In genomic region chr17:78400130-78400840, GRCm38 (mm10) we compare ENCODE assay signal across 9 mouse cellular contexts. TPM values are rescaled to one million over a fixed set of nuclear protein-coding genes. Genes with fewer than 3 reads are reported as not detected.
DNase-seq lines count a peak whose midpoint lies in the region; ATAC-seq lines count a peak whose summit lies in the region.
"Had no signal": no experiment of that assay in that cellular context is flagged by ENCODE, and none has a peak within 500 bp of the region (broad histone marks: within the 10 kb centered on the region; RNA-seq: fewer than 3 reads in every experiment).

No protein-coding gene starts in this region.

- no peak for DNase-seq in kidney, postnatal 10 days
- DNase-seq in natural killer cell, adult 2 months (ENCODE audit: low spot score in 2 of 2): peak; percentile 7 to 16
- no peak for DNase-seq in hindbrain, embryonic 11.5 days (ENCODE audit: low spot score)
- DNase-seq in gastrocnemius, postnatal 36 days: no peak
- DNase-seq in urinary bladder, adult 2 months (ENCODE audit: low spot score): no peak

- no peak overlapping the region for H3K9ac ChIP-seq in kidney, embryonic 15.5 days
- H3K9ac ChIP-seq in hindbrain, embryonic 11.5 days (ENCODE audit: low read depth, low read length): no peak overlapping the region
- H3K9ac ChIP-seq: hindbrain, embryonic 15.5 days had no signal

- H3K4me2 ChIP-seq in kidney, embryonic 15.5 days: no peak overlapping the region
- H3K4me2 ChIP-seq in hindbrain, embryonic 11.5 days (replicated peaks; ENCODE audit: low read depth, low read length): no peak overlapping the region
- H3K4me2 ChIP-seq: hindbrain, embryonic 15.5 days had no signal

- H3K27ac ChIP-seq in kidney, embryonic 15.5 days: peak overlapping the region; percentile 22; the same call in 1 of the 2 replicates
- H3K27ac ChIP-seq in hindbrain, embryonic 11.5 days (ENCODE audit: low read depth, low read length): no peak overlapping the region
- H3K27ac ChIP-seq: hindbrain, embryonic 15.5 days had no signal

- intact Hi-C loops in gastrocnemius, postnatal 36 days (cut with DNase I): no loop called here

- H3K4me3 ChIP-seq in kidney, embryonic 15.5 days (replicated peaks): no peak overlapping the region
- no peak overlapping the region for H3K4me3 ChIP-seq in hindbrain, embryonic 11.5 days (ENCODE audit: low read depth, low read length)
- H3K4me3 ChIP-seq: hindbrain, embryonic 15.5 days had no signal

- WGBS in kidney, embryonic 15.5 days: 76% methylated on average over 12 of the region's 12 CpGs
- 84% methylated on average over 12 of the region's 12 CpGs for WGBS in hindbrain, embryonic 11.5 days

- ATAC-seq in kidney, embryonic 15.5 days (replicated peaks; ENCODE audit: low FRiP score): peak; percentile 55; the same call in 1 of the 2 replicates
- ATAC-seq in CD4-positive, CD25-positive, alpha-beta regulatory T cell, adult 4 months: peak; percentile 85
- peak; percentile 91 for ATAC-seq in erythroid progenitor cell, adult 5-6 weeks (replicated peaks; ENCODE audit: low FRiP score, poor library complexity, severe bottlenecking)
- no peak for ATAC-seq in hindbrain, embryonic 11.5 days (ENCODE audit: low FRiP score)

- no peaks in the 10 kb centered on the region for H3K9me3 ChIP-seq in kidney, embryonic 15.5 days (replicated peaks)
- no peaks in the 10 kb centered on the region for H3K9me3 ChIP-seq in hindbrain, embryonic 11.5 days (ENCODE audit: control insufficient read depth, low read length)
- H3K9me3 ChIP-seq: hindbrain, embryonic 15.5 days had no signal

- no peaks in the 10 kb centered on the region for H3K27me3 ChIP-seq in kidney, embryonic 15.5 days
- no peaks in the 10 kb centered on the region for H3K27me3 ChIP-seq in hindbrain, embryonic 11.5 days (ENCODE audit: control insufficient read depth, insufficient read depth, low read length)
- H3K27me3 ChIP-seq: hindbrain, embryonic 15.5 days had no signal

- H3K36me3 ChIP-seq in kidney, embryonic 15.5 days: peaks cover 49% of the 10 kb centered on the region
- H3K36me3 ChIP-seq in hindbrain, embryonic 11.5 days (ENCODE audit: control insufficient read depth, insufficient read depth, low read length): no peaks in the 10 kb centered on the region

- H3K4me1 ChIP-seq in kidney, embryonic 15.5 days: peaks cover 8% of the 10 kb centered on the region
- no peaks in the 10 kb centered on the region for H3K4me1 ChIP-seq in hindbrain, embryonic 11.5 days (replicated peaks; ENCODE audit: control insufficient read depth, insufficient read depth, low read length)
- H3K4me1 ChIP-seq: hindbrain, embryonic 15.5 days had no signal

RNA-seq across cellular contexts. Expression of gene Fez2, which starts 17.7 kb away (rescaled TPM):
- polyA plus RNA-seq in kidney, embryonic 15.5 days (2015; fragmentation: Nextera tagmentation; extraction: Ambion mirVana): 39.8 and 40.2 TPM in 2 replicates
- polyA plus RNA-seq in CD4-positive, CD25-positive, alpha-beta regulatory T cell, adult 4 months (2017; shearing (Covaris generic)): 10 to 100 TPM; 11.9 to 14.3 TPM
- 5.9 and 14.8 TPM in 2 replicates for total RNA-seq in erythroid progenitor cell, adult 5-6 weeks (2015; ENCODE audit: low replicate concordance)
- total RNA-seq in erythroid progenitor cell, adult 5-6 weeks (2017; ENCODE audit: low replicate concordance): 9.6 and 10.7 TPM in 2 replicates
- 52.4 and 56.1 TPM in 2 replicates for polyA plus RNA-seq in hindbrain, embryonic 11.5 days (2014; fragmentation: Nextera tagmentation; extraction: Ambion mirVana)
- total RNA-seq in gastrocnemius, postnatal 36 days (2021): 10 to 100 TPM; 52.8 to 64.7 TPM
- polyA plus RNA-seq in urinary bladder, adult 2 months (2012; rRNA removed): 122 and 125 TPM in 2 replicates

Comparison
In these comparisons a context has a peak if more than half of its experiments do, and no peak if none do; other contexts are left out.
1. DNase-seq: peak in natural killer cell, adult 2 months (2 of 2); none in kidney, postnatal 10 days (single experiment), hindbrain, embryonic 11.5 days (single experiment), gastrocnemius, postnatal 36 days (0 of 2) and urinary bladder, adult 2 months (single experiment).